Mouse (Mus musculus): Measurements from ENCODE around the gene Dll1.

The Dll1 gene

DNA sequence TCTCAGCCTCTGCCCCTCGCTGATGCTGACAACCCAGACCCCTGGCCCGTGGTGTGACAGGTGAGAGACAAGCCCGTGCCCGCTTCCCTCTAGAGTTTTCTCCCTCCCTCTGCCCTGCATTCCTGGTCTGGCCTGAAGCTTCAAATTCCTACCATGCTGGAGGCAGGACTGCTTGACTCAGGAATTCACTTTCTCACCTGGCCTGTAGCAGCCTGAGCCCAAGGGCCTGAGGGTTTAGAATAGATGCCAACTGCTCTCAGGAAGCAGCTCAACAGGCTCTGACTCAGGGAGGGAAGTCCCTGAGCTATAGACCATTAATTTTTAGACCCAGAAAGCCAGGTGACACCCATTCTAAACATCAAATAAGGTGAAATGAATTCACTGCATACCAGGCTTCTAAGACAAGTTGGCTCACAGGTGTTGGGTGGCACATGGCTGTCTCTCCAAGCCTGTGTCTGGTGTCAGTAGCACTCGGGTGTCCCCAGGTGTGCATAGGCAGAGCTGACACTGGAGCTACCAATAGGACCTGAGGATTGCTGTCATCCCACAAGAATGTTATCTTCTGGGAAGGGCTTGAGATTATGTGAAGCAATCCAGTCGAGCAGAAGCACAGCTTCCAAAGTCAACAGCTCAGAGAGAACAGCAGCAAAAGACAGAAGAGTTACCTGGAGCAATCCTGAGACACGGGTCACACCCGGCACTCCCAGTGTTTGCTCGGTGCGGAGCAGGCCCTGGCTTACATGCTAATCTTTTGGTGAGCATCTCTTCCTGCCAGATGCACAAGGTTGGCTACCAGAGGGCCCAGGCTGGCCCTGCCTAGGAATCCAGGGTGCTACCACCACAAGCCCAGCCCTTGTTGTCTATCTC is 50.5 kb downstream of the Dll1 start:
- peak; percentile 42 for DNase-seq

DNA sequence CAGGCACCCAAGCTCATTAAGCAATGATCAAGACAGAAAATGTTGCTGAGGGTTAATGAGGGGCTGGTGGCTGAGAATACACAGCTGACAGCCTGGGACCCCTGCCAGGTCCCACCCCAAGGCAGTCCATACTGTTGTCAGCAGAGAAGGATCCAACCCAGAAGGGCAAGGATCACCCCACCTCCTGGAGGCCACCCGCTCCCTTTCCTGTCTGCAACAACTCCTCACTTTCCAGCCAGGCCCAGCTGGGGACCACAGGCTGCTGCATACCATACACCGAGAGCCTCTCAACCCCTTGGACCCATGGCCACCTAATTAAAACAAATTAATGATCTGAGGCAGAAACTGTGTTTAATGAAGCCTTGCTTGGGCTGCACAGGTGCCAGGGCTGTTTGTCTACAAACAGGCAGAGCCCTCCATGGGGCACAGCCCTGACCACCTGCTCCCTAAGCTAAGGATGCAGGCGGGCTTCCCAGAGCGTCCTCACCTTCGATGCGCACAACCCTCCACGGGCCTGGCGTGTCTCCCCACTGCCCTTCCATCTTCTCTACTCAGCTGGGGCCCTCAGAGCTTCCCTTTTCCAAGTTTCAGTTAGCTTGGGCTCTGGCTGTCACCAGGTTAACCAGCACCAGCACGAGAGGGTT is 53.4 kb downstream of the Dll1 start:
- DNase-seq = peak; percentile 71
